Mouse (Mus musculus) heart, embryonic 15.5 days (tissue): Measurements from ENCODE around the gene Sik1. TPM values are rescaled to one million over a fixed set of nuclear protein-coding genes. Genes with fewer than 3 reads are reported as not detected.
A peak's percentile ranks its signal among the peaks of the same experiment; 100 is the strongest.

ENCODE experiments used
- ATAC-seq: fragments of 200-750 bp; cut with Nextera tagmentation; replicated peaks from 2 replicates; pipeline ENCODE4 v1.8.0; 2017; ENCODE audit warnings: low read depth, moderate TSS enrichment; ENCODE audit not compliant: insufficient number of reproducible peaks, insufficient read depth, low FRiP score
- H3K27ac ChIP-seq: fragments of 300-500 bp; sonication (generic); 2 replicates; pipeline ENCODE4 v1.5.1; 2015; ENCODE audit warnings: mild to moderate bottlenecking, inconsistent platforms
- H3K27me3 ChIP-seq: fragments of 300-500 bp; sonication (generic); 2 replicates; pipeline ENCODE4 v1.6.1; 2015; ENCODE audit warnings: inconsistent platforms
- H3K36me3 ChIP-seq: fragments of 300-500 bp; sonication (generic); 2 replicates; pipeline ENCODE4 v1.6.1; 2015; ENCODE audit warnings: mild to moderate bottlenecking, inconsistent platforms
- H3K4me1 ChIP-seq: fragments of 300-500 bp; sonication (generic); replicated peaks from 2 replicates; pipeline ENCODE4 v1.6.1; 2015; ENCODE audit warnings: inconsistent platforms
- H3K4me2 ChIP-seq: fragments of 300-500 bp; sonication (generic); 2 replicates; pipeline ENCODE4 v1.6.1; 2015; ENCODE audit warnings: inconsistent platforms, mild to moderate bottlenecking, moderate library complexity
- H3K4me3 ChIP-seq: fragments of 300-500 bp; sonication (generic); 2 replicates; pipeline ENCODE4 v1.5.1; 2015; ENCODE audit warnings: mild to moderate bottlenecking, inconsistent platforms
- H3K9ac ChIP-seq: fragments of 300-500 bp; sonication (generic); 2 replicates; pipeline ENCODE4 v1.6.1; 2015; ENCODE audit warnings: mild to moderate bottlenecking, inconsistent platforms
- H3K9me3 ChIP-seq: fragments of 300-500 bp; sonication (generic); replicated peaks from 2 replicates; pipeline ENCODE4 v1.6.1; 2016; ENCODE audit warnings: inconsistent platforms
- whole genome bisulfite sequencing: fragments of 180-500 bp; shearing (Covaris S2); methylation state at CpG from one replicate; pipeline ENCODE4 v1.1.7; 2015; ENCODE audit warnings: mixed read lengths; 5-methylcytosine and 5-hydroxymethylcytosine counted together
- polyA plus RNA-seq: library from polyadenylated mRNA; unstranded; fragments of >200 nt; fragmentation: Nextera tagmentation; extraction: Ambion mirVana; gene quantifications from 2 replicates; pipeline ENCODE4 v1.2.1, GENCODE M21; 2015

Sik1 gene
- polyA plus RNA-seq, 1 experiment from 2014 or later = 16.4 TPM

DNA sequence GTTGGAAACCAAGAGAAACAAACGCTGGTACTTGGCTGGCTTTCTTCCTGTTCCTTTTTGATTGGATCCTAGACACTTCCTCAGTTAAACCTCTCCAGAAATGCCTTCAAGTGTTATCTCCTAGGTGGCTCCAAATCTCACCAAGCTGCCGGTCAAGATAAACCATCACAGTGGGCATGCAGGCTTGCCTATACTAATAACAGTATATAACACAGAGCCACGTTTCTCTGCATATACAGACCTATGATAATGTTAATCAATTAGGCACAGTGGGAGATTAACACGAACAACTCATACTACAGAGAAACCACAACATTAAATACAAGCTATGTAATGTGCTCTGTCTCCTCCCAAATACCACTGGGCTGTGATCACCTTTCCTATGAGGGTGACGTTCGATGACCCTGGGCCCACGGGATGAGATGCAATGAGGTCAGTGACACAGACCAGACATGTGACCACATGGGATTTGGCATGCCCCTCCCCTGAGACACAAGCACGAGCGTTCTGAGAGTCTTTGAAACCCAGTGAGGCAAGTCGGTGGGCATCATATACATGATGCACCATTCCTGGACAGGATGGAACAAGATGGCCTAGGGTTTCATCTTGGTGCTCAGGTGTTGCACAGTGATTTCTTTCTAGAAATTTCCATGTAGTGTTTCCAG lies 7.7 kb upstream of the Sik1 start:
- no peak for ATAC-seq
- 78% methylated on average over 10 of the region's 10 CpGs for WGBS

DNA sequence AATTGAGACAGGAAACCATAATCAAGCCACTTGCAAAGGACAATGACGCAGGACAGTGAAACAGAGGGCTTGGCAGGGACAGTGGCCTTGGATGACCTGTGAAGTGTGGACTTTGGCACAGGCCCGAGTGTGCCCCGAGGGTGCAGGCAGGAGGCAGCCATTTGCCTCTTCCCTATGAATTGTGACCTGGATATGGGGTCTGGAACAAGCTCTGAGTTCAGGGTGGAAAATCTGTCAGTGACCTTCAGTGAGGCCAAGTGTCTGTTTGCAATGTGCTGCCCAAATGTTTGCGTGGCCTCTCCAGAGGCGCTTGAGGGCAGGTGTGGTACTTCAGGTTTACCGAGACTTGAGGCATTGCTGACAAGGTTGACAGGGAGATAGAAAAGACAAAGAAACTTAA lies 6.5 kb upstream of the Sik1 start:
- H3K4me3 ChIP-seq = no peak overlapping the region
- no peak for ATAC-seq
- H3K4me2 ChIP-seq = no peak overlapping the region
- no peaks in the 10 kb centered on the region for H3K9me3 ChIP-seq
- H3K36me3 ChIP-seq = no peaks in the 10 kb centered on the region
- no peaks in the 10 kb centered on the region for H3K27me3 ChIP-seq
- no peak overlapping the region for H3K27ac ChIP-seq
- no peak overlapping the region for H3K9ac ChIP-seq
- H3K4me1 ChIP-seq = peaks cover 33% of the 10 kb centered on the region
- 65% methylated on average over 6 of the region's 6 CpGs for WGBS

More for the DNA sequence above, 7.7 kb upstream of the Sik1 start:
- no peak overlapping the region for H3K4me3 ChIP-seq
- peaks cover 21% of the 10 kb centered on the region for H3K4me1 ChIP-seq
- no peaks in the 10 kb centered on the region for H3K27me3 ChIP-seq
- H3K9me3 ChIP-seq = no peaks in the 10 kb centered on the region
- no peak overlapping the region for H3K27ac ChIP-seq
- H3K36me3 ChIP-seq = no peaks in the 10 kb centered on the region
- H3K9ac ChIP-seq = no peak overlapping the region
- H3K4me2 ChIP-seq = no peak overlapping the region

DNA sequence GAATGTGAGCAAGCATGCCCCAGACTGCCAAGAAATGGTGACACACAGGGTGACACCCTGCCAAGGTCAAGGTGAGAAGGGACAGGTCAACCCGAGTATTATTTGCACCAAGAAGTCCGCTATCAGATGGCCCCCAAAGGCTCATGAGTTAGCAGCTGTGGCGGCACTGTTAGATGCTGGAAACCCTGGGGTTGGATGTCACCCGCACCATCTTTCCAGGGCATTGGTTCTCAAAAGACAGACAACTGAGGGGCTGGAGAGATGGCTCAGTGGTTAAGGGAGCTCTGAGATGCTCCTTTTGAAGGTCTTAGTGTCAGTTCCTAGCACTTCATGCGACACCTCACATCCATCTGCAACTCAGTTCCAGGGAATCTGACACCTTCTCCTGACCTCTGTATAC lies 6.1 kb upstream of the Sik1 start:
- Histone ChIP-seq H3K9ac (no peak overlapping the region), H3K9me3 (no peaks in the 10 kb centered on the region), H3K36me3 (no peaks in the 10 kb centered on the region), H3K4me1 (peaks cover 38% of the 10 kb centered on the region), H3K27ac (no peak overlapping the region), H3K4me2 (no peak overlapping the region), H3K4me3 (no peak overlapping the region), H3K27me3 (no peaks in the 10 kb centered on the region)
- 81% methylated on average over 5 of the region's 5 CpGs for WGBS
- ATAC-seq = no peak

- H3K27ac ChIP-seq = no peak overlapping the region
- no peak overlapping the region for H3K4me3 ChIP-seq
- ATAC-seq = no peak
- H3K9me3 ChIP-seq = no peaks in the 10 kb centered on the region
- no peaks in the 10 kb centered on the region for H3K36me3 ChIP-seq
- peaks cover 44% of the 10 kb centered on the region for H3K4me1 ChIP-seq
- 85% methylated on average over 8 of the region's 8 CpGs for WGBS
- no peak overlapping the region for H3K9ac ChIP-seq
- H3K4me2 ChIP-seq = no peak overlapping the region
- no peaks in the 10 kb centered on the region for H3K27me3 ChIP-seq
Measured at GRCm38 (mm10) chr17:31860856-31861255, 5.3 kb upstream of the Sik1 start.

GRCm38 (mm10) chr17:31859367-31859766 lies 3.8 kb upstream of the Sik1 start:
- 68% methylated on average over 2 of the region's 2 CpGs for WGBS
- no peaks in the 10 kb centered on the region for H3K9me3 ChIP-seq
- H3K4me2 ChIP-seq = no peak overlapping the region
- no peaks in the 10 kb centered on the region for H3K36me3 ChIP-seq
- H3K4me3 ChIP-seq = no peak overlapping the region
- H3K27ac ChIP-seq = no peak overlapping the region
- ATAC-seq = no peak
- peaks cover 29% of the 10 kb centered on the region for H3K4me1 ChIP-seq
- no peaks in the 10 kb centered on the region for H3K27me3 ChIP-seq
- no peak overlapping the region for H3K9ac ChIP-seq

GRCm38 (mm10) chr17:31858786-31859185 lies 3.2 kb upstream of the Sik1 start:
- no peak overlapping the region for H3K27ac ChIP-seq
- 80% methylated on average over 2 of the region's 2 CpGs for WGBS

DNA sequence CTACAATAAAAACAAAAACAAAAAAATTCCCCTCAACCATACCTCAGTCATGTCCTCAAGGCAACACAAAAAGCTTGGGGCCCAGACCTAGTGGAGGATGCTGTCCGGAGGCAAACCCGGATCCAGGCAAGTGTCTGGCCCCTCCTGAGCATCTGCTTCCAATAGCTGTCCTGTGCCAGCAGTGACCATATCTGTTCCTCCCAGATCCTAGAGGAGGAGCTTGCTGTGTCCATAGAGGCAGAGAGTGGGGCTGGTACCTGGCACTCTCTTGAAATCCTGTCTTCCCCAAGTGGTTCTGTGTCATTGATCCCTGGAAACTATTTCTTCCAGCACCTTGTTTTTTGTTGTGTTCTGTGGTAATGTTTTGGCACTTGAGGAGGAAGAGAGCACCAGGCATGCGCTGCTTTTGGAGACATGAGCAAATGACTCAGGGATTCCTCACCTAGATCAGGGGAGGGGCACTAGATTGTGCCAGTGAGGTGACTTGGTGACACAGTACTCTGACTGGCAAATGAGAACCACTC lies 2.4 kb upstream of the Sik1 start:
- Histone ChIP-seq H3K27me3 (no peaks in the 10 kb centered on the region), H3K4me3 (no peak overlapping the region), H3K9ac (no peak overlapping the region), H3K36me3 (no peaks in the 10 kb centered on the region), H3K4me1 (peaks cover 41% of the 10 kb centered on the region), H3K9me3 (no peaks in the 10 kb centered on the region), H3K27ac (peak overlapping the region; percentile 99; the same call in 1 of the 2 replicates), H3K4me2 (no peak overlapping the region)
- no peak for ATAC-seq
- 81% methylated on average over 3 of the region's 3 CpGs for WGBS

More at GRCm38 (mm10) chr17:31858786-31859185, 3.2 kb upstream of the Sik1 start:
- Histone ChIP-seq H3K4me3 (no peak overlapping the region), H3K9me3 (no peaks in the 10 kb centered on the region), H3K36me3 (no peaks in the 10 kb centered on the region), H3K4me2 (no peak overlapping the region), H3K27me3 (no peaks in the 10 kb centered on the region), H3K4me1 (peaks cover 33% of the 10 kb centered on the region), H3K9ac (no peak overlapping the region)
- ATAC-seq = no peak

DNA sequence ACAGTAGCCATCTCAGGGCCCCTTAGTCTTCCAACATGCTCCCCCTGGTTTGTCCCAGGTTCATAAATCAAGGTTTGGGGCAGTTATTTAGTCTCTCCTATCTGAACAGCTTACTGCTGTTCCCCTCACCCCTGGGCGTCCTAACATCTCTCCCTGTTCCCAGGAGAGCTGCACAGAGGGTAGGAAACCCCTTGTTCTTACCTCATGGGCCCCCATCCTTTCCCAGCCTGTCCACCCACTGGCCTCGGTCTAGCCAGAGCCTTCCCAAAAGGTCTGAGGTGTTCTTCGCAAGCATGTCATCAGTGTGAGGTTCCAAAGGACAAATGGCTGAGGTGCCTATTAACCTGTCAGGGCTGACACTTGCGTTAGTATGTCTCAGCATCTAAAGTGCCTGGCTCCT lies 1.6 kb upstream of the Sik1 start:
- H3K4me1 ChIP-seq = peaks cover 47% of the 10 kb centered on the region
- WGBS = 70% methylated on average over 4 of the region's 4 CpGs
- peak overlapping the region; percentile 15; the same call in 1 of the 2 replicates for H3K9ac ChIP-seq

GRCm38 (mm10) chr17:31856519-31857160 lies 1.0 kb upstream of the Sik1 start:
- Histone ChIP-seq H3K27ac (peak overlapping the region; percentile 99), H3K9ac (peak overlapping the region; percentile 58), H3K9me3 (no peaks in the 10 kb centered on the region), H3K4me1 (peaks cover 46% of the 10 kb centered on the region), H3K4me2 (peak overlapping the region; percentile 89), H3K4me3 (peak overlapping the region; percentile 96), H3K27me3 (no peaks in the 10 kb centered on the region), H3K36me3 (0 out of 2 replicates have a peak, but pooled peaks cover under 1% of the 10 kb centered on the region)
- peak; percentile 86 for ATAC-seq
- WGBS = 13% methylated on average over 17 of the region's 17 CpGs

More for the DNA sequence above, 1.6 kb upstream of the Sik1 start:
- Histone ChIP-seq H3K4me3 (0 out of 2 replicates have a peak overlapping the region, but pooled peaks have one; percentile 96), H3K4me2 (peak overlapping the region; percentile 89), H3K27me3 (no peaks in the 10 kb centered on the region), H3K36me3 (no peaks in the 10 kb centered on the region), H3K9me3 (no peaks in the 10 kb centered on the region), H3K27ac (peak overlapping the region; percentile 99)
- no peak for ATAC-seq

DNA sequence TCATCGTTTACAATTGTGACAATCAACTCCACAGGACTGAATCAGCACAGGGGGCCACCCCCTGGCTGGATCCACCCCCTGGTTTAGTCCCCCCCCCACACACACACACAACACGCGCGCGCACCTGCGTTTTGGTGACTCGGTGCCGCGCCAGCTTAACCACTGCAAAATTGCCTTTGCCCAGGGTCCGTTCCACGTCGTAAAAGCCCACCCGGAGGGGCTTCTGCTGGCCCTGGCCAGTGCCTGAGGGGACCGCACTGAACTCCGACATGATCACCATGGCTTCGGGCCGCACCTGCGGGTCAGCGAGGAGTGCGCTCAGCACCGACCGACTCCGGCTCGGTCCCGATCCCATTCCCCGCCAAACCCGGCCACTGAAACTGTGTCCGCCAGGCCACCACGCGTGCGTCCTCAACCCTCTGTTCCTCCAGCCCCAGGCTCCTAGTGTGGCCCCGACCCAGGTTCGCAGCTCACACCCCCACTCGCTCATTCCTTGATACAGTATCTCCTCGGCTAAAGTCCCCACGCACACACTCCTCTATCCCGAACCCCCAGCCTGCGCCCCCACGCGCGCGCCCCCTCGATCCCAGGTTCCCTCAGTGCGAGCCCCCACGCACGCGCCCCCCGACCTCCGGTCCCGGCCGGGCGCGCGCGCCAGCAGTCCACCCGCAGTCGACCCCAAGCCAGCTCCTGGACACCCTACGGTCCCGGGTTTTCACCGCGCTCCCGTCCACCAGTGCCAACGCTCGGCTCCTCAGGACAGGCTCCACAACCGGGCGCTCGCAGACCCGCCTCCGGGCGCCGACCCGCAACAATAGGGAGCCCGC lies 621 bp downstream of the Sik1 start:
- Histone ChIP-seq H3K9ac (peak overlapping the region; percentile 98), H3K9me3 (no peaks in the 10 kb centered on the region), H3K27me3 (no peaks in the 10 kb centered on the region), H3K27ac (peak overlapping the region; percentile 92), H3K4me3 (peak overlapping the region; percentile 96), H3K4me2 (peak overlapping the region; percentile 89), H3K36me3 (peaks cover 17% of the 10 kb centered on the region), H3K4me1 (peaks cover 48% of the 10 kb centered on the region)
- ATAC-seq = peak; percentile 20
- WGBS = under 1% methylated on average over 73 of the region's 73 CpGs
